Mouse (Mus musculus) left cerebral cortex, adult 8-10 months (tissue): ENCODE measurements around the gene Thrap3. TPM values are rescaled to one million over a fixed set of nuclear protein-coding genes. Genes with fewer than 3 reads are reported as not detected.
A peak's percentile ranks its signal among the peaks of the same experiment; 100 is the strongest.

ENCODE experiments used
- DNase-seq, 2 experiments: peaks; one replicate each; pipeline ENCODE4 v3.0.0; 2022; ENCODE audit warnings: low spot score in 2 of 2
- total RNA-seq, 4 experiments: library from RNA; stranded (reverse); gene quantifications; 2 replicates each; pipeline ENCODE4 v1.2.4; 2022

Gene Thrap3
- total RNA-seq, 4 experiments from 2014 or later: 127 to 151 (median 148) TPM

- DNase-seq: no peak
Measured at GRCm38 (mm10) chr4:126147533-126148160, 54.9 kb downstream of the Thrap3 start, which contains the start of gene Eva1b. Eva1b (plus strand) TSS chr4:126147744.

- DNase-seq: no peak
Measured at GRCm38 (mm10) chr4:126146974-126147532, 55.5 kb downstream of the Thrap3 start.

- no peak for DNase-seq
Measured at GRCm38 (mm10) chr4:126145396-126145795, 57.2 kb downstream of the Thrap3 start.

- no peak for DNase-seq
Measured at GRCm38 (mm10) chr4:126141021-126141420, 61.5 kb downstream of the Thrap3 start.

GRCm38 (mm10) chr4:126137773-126138172, 64.8 kb downstream of the Thrap3 start:
- no peak for DNase-seq

GRCm38 (mm10) chr4:126134639-126135038, 67.9 kb downstream of the Thrap3 start:
- DNase-seq: no peak

- DNase-seq: no peak
Measured at GRCm38 (mm10) chr4:126134236-126134635, 68.3 kb downstream of the Thrap3 start.

GRCm38 (mm10) chr4:126132636-126133264, 69.8 kb downstream of the Thrap3 start:
- DNase-seq: no peak

GRCm38 (mm10) chr4:126131290-126132121, 71.1 kb downstream of the Thrap3 start:
- DNase-seq: peak in 1 of 2 experiments; percentile 51

GRCm38 (mm10) chr4:126130502-126130901, 72.1 kb downstream of the Thrap3 start:
- DNase-seq: no peak

- DNase-seq: peak in 1 of 2 experiments; percentile 71
Measured at GRCm38 (mm10) chr4:126123309-126124040, 79.1 kb downstream of the Thrap3 start.

- no peak for DNase-seq
Measured at GRCm38 (mm10) chr4:126120506-126120905, 82.1 kb downstream of the Thrap3 start.

GRCm38 (mm10) chr4:126120052-126120451, 82.5 kb downstream of the Thrap3 start:
- DNase-seq: no peak

- DNase-seq: no peak
Measured at GRCm38 (mm10) chr4:126119051-126119450, 83.5 kb downstream of the Thrap3 start.

GRCm38 (mm10) chr4:126118651-126119050, 83.9 kb downstream of the Thrap3 start:
- peak; percentile 46 to 93 for DNase-seq

- DNase-seq: no peak
Measured at GRCm38 (mm10) chr4:126117116-126117515, 85.4 kb downstream of the Thrap3 start.

- DNase-seq: no peak
Measured at GRCm38 (mm10) chr4:126115871-126116521, 86.6 kb downstream of the Thrap3 start.

GRCm38 (mm10) chr4:126115411-126115810, 87.1 kb downstream of the Thrap3 start:
- no peak for DNase-seq
